Mouse (Mus musculus) urinary bladder, postnatal 14 days (tissue): Measurements from ENCODE around the gene Tubd1.

ENCODE experiments used
- DNase-seq: peaks from one replicate; pipeline ENCODE4 v3.0.0; 2021; ENCODE audit warnings: low spot score

The Tubd1 gene

DNA sequence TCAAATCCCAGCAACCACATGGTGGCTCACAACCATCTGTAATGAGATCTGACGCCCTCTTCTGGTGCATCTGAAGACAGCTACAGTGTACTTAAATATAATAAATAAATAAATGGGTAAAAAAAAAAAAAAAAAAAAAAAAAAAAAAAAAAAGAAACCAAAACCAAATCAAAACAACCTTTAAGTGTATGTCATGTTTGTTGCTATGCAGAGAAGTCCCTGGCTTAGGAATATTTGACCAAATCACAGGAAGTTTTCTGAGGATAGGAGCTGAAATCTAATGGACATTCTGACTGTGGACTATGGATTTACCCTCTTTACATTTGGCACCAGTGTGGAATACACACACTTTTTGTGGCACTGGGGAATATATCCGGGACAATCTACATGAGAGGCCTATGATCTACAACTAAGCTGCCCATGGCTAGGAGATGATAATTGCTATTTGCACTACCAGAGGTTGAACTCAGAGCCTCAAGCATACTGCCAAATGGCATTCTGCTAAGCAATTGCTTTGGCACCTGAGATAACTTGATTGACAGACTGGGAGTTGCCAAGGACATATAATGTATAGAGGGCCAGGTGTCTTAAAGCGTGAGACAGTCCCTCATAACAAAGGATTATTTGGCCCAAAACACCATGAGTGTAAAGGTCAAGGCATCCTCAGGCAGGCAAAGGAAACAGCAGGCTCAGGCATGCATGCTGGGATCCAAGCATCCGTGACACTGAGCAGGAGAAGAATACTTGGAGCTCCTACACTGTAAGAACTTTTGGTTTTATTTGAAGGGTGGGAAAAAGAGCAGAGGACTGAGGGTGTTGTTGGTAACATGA lies 54.8 kb downstream of the Tubd1 start:
- DNase-seq: no peak

DNA sequence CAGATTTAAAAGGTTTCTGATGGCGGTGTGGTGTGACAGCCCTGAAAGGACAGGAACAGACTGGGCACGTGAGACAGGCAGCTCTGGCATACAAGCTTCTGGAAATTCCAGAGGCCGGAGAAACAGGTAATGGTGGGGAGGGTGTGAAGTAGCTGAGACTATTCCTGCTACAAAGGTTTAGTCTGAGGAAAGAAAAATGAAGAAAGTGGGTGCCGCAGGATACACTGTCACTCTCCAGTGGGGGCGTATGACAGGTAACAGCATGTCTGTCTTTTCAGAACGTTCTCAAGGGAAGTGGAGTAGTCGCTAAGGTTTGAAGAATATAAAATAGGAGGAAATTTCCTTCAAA lies 55.4 kb downstream of the Tubd1 start:
- no peak for DNase-seq

DNA sequence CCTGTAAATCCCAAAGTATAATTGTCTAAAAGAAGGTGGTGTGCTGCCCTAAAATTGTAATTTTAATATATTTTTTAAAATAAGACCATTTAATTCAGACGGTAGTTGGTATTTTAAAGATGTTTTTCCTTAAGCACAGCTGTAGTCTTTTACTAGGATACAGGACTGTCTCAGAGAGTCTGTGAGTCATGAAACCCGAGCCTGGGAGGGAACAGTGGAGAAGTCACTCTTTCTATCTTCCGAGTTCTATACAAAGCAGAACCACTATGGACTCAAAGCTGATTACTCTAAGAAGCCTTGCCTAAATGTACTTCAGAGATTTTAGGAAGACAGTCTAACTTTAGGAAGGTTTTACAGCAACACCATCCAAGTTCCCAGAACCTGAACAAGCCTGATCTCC lies 57.3 kb downstream of the Tubd1 start:
- DNase-seq: no peak

GRCm38 (mm10) chr11:86603719-86604118 lies 58.9 kb downstream of the Tubd1 start:
- no peak for DNase-seq

DNA sequence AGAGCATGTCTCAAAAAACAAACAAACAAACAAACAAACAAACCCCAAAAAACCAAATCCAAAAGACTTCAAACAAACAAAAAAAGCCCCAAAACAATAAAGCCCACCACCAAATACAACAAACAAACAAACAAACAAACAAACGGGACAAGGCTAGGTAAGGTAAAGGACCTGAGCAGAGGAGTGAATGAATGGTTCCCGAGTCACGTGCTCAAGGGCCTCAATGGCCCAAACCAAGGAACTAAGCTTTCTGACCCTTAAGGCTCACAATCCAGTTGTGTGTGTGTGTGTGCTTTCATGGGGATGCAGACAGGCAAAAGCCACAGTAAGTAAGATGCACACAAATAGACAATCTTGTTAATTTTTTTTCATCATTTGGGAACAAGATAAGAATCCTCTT lies 59.5 kb downstream of the Tubd1 start:
- DNase-seq: no peak

- DNase-seq: no peak
Measured at GRCm38 (mm10) chr11:86604732-86605520, 60.1 kb downstream of the Tubd1 start.

DNA sequence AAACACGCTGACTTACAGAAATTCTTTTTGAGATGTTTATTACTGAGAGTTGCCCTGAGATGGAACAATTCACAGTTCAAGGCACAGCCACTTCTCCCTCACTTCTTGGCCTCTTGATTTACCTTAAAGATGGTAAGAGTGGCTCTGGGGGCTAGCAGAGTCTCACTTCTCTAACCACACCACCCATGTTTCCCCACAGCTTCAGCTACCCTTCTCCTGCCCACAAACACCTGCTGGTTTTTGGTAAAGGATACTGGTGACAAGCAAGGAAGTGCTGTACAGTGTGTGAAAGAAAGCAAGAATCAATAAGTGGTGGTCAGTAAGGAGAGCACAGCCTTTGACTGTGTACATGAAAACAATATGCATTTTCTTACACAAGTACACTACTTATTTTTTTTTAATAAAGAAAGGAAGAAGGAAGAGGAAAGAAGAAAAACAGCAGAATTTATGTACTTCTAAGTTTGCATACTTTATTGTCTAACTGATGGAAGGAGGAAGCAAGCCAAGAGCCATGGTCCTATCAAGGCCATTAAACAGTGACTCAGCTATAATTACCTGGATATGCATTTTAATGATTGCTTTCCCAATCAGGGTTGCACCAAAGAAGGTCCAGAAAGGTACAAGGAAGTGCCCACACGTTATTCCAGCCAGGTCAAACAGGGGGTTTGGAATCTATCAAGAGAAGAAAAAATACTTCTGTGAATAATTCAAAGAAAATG lies 62.0 kb downstream of the Tubd1 start:
- DNase-seq: no peak

GRCm38 (mm10) chr11:86607808-86608350 lies 63.1 kb downstream of the Tubd1 start:
- no peak for DNase-seq

- DNase-seq: no peak
Measured at GRCm38 (mm10) chr11:86610239-86610638, 65.4 kb downstream of the Tubd1 start.

DNA sequence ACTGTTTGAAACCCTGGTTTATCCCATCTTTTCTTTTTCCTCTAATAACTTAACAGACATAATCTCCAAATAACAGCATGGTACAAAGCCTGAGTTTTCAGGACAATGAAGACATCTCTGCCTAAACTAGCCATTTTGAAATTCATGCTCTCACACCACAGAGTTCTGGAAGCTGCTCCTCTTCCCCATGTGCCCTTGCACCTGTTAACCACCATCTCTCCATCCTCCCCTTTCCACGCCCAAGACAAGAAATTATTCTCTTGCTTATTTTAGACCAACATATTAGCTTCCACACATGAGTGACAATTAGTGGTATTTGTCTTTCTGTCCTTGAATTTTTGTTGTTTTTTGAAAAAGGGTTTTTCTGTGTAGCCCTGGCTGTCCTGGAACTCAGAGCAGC lies 67.2 kb downstream of the Tubd1 start:
- no peak for DNase-seq

GRCm38 (mm10) chr11:86614056-86614530 lies 69.3 kb downstream of the Tubd1 start:
- no peak for DNase-seq

DNA sequence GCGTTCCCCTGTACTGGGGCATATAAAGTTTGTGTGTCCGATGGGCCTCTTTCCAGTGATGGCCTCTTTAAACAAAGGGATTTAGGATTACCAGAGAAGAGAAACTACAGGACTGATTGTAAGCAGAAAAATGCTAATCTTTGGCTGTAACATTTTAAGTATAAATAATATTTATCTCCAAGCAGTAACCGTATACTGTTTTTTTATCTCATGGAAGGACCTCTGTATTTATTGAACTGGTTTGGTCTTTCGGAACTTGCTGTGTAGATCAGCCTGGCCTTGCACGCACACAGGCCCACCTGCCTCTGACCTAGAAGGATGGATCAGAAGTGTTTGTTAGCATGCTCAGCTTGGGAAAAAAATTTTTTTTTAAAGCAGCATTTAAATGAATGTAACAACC lies 69.8 kb downstream of the Tubd1 start:
- DNase-seq: no peak
